Mouse (Mus musculus): ENCODE measurements around the gene Psmb6. TPM values are rescaled to one million over a fixed set of nuclear protein-coding genes. Genes with fewer than 3 reads are reported as not detected.
"Not testable (repeated sequence)": the region's sequence is repeated elsewhere in the genome, so short reads cannot be mapped to it uniquely, and the experiment has no call there.

Gene Psmb6
- total RNA-seq, 2 experiments from 2014 or later = 184 to 189 TPM

DNA sequence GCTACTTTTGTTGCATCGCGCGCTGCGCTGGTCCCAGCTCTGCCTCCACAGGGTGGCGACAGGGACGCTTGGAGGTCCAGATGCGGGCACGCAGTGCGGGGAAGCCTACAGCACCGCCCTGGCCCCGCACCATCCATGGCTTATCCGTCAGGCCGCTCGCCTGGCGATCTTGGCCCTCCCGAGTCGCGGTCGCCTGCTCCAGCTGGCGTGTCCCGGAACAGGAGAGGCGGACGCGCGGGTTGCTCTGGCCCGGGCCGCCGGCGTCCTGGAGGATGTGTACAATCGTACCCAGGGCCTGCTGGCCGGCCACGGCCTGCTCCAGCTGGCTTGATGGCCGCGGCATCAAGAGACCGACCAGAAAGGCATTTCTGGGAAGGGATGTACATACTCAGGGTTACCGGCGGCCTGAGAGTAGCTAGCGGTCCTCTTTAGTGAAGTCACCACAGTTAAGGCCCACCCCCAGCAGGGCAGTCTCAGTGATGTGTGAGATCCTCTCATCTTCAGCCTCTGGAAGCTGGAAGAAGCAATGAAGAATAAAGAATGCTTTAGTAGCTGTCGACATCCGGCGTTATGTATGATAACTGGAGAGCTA is 4.9 kb upstream of the Psmb6 start:
- DNase-seq (ENCODE audit: low spot score in 2 of 2) = no peak

DNA sequence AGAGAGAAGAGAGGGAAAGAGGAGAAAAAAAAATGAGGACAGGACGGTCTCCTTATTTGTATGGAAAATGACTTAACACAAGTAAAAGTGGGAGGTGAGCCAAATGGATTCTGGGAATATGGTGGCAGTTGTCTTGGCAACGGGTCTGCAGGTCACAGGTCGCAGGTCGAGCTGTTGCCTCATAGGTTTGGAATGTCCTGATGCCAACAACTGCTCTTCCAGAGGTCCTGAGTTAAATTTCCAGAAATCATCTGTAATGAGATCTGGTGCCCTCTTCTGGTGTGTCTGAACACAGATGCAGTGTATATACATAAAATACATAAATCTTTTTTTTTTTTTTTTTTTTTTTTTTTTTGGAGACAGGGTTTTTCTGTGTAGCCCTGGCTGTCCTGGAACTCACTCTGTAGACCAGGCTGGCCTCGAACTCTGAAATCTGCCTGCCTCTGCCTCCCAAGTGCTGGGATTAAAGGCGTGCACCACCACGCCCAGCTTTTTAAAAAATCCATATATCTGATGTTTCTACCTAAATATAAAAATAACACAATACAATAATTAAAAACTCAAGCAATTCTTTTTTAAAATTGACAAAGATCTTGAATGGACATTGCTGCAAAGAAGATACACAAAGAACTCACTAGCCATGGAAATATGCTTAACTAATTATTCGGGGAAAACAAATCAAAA is 1.7 kb upstream of the Psmb6 start:
- DNase-seq (ENCODE audit: low spot score in 2 of 2) = not testable (repeated sequence)

DNA sequence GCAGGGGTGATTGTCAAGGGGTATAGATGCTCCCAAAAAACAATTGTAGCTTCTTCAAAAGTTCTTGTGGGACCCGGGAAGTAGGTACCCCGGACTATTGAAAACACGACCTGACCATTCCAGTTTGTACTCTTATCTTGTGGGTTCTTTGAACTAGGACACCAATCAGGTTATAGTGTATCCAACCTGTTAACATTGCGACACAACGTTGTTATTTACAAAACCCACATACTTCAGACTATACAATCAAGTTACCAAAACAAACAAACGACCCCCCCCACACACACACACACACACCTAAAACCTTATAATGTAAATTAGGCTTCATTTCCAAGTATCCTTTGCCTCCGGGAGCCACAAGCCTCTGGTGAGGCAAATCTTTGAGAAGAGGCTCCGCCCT is 385 bp upstream of the Psmb6 start:
- DNase-seq (ENCODE audit: low spot score in 2 of 2) = no peak

DNA sequence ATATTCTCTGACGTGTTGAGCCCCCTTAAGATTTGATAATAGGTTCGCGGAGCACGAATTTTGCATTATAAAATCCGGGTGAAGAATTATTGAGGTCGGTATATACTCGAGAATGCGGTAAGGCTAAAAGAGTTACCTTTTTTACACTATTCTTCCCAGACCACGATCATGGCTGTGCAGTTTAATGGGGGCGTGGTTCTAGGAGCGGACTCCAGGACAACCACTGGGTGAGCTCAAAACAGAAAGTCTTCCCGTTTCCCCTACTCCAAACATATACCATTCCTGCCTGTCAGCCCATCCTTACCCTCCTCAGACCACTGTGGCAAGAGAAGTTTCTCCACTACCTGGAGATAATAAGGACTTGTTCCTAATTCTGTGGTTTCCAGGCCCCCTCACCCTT is 559 bp downstream of the Psmb6 start:
- DNase-seq (ENCODE audit: low spot score in 2 of 2) = no peak

DNA sequence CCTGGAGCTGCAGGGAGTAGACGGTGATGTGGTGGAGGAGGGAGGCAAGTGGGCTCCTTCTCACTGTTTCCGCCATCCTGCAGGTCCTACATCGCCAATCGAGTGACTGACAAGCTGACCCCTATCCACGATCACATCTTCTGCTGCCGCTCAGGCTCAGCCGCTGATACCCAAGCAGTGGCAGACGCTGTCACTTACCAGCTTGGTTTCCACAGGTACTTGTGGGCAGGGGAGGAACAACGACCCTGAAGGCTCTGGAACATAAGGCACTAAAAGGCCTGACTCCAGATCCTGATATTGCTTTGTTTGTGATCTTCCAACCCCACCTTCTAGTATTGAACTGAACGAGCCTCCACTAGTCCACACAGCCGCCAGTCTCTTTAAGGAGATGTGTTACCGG is 1.0 kb downstream of the Psmb6 start:
- DNase-seq (ENCODE audit: low spot score in 2 of 2) = no peak

DNA sequence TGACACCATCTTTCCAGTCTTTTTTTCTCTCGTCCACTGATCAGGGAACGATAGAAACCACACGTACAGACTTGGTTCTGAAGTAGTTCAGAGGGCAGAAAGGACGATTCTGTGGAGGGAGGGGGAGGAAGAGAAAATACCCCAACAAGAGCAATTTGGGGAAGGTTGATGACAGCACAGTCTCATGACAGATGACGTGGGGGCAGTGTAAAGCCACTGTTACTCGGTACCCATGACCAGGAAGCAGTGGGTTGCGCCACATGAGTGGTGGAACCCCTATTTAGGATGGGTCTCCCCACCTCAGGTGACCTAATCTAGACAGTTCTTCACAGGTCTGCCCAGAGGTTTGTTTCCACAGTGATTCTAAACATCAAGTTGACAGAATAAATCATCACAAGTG is 3.4 kb downstream of the Psmb6 start:
- DNase-seq (ENCODE audit: low spot score in 2 of 2) = no peak

DNA sequence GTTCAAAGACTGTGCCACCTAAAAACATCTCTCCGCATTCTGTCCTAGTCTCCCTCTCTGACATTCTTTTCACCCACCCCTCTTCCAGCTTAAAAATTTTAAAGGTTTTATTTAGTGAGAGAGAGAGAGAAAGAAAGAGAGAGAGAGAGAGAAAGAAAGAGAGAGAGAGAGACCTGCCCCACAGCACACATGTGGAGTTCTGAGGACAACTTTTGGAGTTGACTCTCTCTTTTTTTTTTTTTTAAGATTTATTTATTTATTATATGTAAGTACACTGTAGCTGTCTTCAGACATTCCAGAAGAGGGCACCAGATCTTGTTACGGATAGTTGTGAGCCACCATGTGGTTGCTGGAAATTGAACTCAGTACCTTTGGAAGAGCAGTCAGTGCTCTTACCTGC is 5.9 kb downstream of the Psmb6 start:
- not testable (repeated sequence) for DNase-seq (ENCODE audit: low spot score in 2 of 2)

DNA sequence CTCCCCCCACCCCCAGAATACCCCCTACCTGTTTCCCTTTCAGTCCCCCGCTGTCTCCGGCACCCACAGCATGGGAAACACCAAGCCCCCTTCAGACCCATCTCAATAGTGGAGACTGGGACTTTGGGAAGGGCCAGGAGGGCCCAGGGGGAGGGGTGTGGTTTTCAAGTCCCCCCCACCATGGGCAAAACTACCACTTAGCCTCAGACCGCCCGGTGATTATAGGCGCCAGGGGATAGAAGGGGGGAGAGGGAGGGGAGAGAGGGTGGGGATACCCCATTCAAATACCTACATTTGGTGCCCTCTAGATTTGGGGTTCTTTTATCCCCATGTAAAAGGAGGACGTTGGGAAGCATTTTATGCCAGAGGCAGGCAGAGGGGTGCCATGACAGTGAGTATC is 7.7 kb downstream of the Psmb6 start, which contains the start of gene Gm40193:
TSS of gene Gm40193 (minus strand) at position 101 of the 400 bp plus-strand sequence.
- DNase-seq (ENCODE audit: low spot score in 2 of 2) = no peak

DNA sequence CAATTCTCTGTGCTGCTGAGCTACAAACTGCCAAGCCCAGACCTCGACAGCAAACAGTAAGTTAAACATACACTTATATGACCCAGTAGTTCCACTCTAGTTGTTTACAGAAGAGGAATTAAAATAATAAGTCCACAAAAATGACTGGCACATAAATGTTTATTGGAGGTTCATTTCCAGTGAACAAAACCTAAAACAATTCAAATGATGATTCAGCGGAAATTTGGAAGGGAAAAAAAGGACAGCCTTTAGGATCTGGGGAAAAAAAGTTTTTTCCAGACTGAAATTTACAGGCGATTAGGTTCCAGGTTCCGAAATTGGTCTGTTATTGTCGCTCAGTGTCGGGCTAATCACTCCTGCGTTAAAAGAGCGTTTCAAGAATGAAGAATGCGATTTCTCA is 14.3 kb downstream of the Psmb6 start:
- DNase-seq (ENCODE audit: low spot score in 2 of 2) = no peak

DNA sequence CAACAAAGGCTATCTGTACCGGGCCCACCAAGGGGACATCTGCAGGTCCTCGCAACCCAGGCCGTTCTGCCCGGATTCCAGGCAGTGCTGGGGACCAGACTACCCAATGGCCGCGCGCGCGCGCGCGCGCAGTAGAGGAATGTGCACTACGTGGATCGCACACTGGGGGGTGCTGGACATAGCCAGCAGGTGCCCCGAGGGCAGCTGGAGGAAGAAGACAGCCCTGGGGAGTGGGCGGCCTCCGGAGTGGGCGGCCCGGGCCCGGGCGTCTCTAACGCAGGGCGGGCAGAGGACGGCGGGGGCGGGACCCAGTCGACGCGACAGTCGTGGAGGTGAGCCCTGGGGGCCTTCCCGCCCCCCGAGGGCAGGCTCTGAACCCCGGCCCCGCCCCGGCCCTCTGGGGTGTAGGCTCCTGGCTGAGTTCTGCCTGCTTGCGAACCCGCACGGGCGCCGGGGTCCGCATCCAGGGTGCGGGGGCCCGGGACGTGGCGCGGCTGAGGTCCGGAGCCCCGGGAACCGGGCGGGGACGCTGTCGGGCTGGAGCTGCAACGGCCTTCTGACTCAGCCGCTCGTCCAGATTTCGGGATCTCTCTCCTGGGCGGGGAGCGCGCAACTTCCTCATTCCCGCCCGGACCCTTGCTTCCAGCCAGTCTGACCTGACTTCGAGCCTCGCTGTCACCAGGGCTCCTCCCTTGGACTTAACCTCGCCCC is 14.9 kb downstream of the Psmb6 start, which contains the start of gene Pld2:
TSS of gene Pld2 (plus strand) at position 188 of the 711 bp plus-strand sequence.
- DNase-seq (ENCODE audit: low spot score in 2 of 2) = peak; percentile 71 to 79

DNA sequence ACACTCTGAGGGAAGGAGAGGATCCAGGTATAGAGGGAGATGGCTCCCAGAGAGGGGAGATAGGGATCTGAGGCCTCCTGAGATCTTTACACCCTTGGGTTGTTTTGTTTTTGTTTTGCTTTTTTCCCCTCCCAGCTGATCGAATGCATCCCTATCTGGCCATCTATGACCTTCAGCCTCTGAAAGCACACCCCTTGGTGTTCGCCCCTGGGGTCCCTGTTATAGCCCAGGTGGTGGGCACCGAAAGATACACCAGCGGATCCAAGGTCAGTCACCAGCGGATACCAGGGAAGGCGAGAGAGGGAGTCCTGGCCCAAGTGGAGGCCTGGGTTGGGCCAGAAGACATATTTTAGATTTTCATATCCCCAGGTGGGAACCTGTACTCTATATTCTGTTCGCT is 15.8 kb downstream of the Psmb6 start:
- no peak for DNase-seq (ENCODE audit: low spot score in 2 of 2)

DNA sequence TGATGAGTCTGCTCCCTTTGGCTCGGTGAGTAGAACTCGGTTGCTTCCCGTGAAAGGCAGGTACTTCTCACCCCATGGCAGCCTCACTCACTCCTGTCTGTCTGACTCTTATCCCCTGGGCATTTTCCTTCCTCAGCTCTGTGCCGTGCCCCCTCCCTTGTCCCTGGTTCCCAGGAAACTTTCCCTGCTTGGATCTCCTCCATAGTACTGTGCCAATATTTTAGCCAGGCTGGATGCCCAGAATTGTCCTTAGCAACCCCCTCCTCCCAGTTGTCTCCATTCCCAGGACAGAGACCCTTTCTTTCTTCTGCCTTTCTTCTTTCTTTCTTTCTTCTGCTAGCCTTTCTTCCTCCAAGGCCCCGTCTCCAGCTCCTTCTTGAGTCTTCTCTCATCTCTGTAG is 16.2 kb downstream of the Psmb6 start:
- no peak for DNase-seq (ENCODE audit: low spot score in 2 of 2)

DNA sequence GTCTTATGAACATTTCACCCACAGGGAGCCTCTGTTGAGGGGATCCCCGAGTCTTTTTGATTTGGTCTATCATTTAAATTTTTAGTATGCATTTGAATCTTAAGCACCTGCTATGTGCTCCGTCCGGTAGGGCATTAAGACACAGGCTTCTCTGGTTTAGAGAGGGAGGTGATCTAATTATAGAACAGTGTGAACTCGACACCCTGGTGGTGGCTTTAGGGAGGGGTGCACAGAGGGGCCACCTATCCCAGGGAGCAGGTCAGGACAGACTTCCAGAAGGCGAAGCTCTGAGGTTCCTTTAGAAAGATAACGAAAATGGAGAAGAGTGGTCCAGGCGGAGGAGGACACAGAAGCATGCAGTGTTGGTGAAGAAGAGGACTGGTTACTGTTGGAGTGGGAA is 19.3 kb downstream of the Psmb6 start:
- DNase-seq (ENCODE audit: low spot score in 2 of 2) = no peak

DNA sequence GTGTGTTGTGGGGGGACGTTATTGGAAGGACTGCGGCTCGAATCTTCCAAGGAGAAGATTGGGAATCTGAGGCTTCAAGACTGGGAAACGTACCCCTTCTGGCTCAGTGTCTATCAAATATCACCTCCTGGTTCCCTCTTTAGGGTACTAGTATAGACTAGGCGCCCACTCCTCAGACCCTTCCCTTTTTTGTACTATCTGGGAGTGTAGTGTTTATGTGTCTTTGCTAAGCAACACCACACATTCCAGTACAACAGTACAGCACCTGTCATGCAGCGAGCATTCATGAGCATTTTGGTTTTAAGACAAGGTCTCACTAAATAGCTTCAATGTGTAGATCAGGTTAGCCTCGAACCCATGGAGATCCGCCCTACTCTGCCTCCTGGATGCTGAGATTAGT is 26.4 kb downstream of the Psmb6 start:
- no peak for DNase-seq (ENCODE audit: low spot score in 2 of 2)

DNA sequence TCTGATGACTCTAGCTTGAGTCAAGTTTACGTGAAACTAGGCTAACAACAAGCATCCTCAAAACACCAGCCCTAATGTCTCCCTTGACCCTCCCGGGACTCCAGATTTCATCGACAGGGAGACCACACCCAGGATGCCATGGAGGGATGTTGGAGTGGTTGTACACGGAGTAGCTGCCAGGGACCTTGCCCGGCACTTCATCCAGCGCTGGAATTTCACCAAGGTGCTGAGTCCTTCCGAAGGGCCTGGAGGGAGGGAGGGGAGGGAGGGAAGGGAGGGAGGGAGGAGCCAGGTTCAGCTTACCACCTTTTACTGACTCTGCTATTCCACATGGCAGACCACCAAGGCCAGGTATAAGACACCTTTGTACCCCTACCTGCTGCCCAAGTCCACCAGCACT is 28.8 kb downstream of the Psmb6 start:
- no peak for DNase-seq (ENCODE audit: low spot score in 2 of 2)

DNA sequence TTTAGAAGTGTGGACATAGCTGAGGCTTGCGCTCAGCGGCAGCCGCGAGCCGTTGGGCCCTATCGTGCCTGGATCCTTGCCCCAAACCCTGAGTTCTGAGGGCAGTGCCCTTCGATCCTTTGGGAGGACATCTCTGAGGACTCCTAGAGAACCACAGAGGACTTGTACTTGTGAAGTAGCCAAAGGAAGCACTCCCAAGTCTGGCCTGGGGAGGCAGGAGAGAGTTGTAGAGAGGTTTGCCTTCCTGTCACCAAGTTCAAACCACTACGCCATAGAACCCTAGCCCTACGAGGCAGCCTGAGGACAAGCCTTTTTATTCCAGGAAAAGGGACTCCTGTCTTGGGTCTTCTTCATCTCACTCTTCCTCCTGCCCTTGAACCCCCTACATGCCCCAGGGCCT is 32.4 kb downstream of the Psmb6 start:
- no peak for DNase-seq (ENCODE audit: low spot score in 2 of 2)

DNA sequence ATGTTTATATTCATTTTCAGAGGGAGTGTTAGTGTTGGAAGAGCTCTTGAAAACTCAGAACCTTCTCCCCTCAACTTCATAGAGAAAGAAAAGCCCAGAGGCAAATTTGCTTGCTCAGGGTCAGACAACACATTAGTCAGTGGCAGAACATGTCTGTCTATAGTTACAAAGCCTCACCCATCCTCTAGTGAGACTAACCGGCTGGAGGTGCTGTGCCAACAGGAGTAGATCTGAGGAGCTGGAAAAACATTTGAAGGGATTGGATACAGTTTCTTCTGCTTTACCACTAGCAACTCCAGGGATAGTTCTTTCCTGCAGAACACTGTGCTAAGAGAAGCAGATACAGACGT is 36.7 kb downstream of the Psmb6 start:
- DNase-seq (ENCODE audit: low spot score in 2 of 2) = no peak

DNA sequence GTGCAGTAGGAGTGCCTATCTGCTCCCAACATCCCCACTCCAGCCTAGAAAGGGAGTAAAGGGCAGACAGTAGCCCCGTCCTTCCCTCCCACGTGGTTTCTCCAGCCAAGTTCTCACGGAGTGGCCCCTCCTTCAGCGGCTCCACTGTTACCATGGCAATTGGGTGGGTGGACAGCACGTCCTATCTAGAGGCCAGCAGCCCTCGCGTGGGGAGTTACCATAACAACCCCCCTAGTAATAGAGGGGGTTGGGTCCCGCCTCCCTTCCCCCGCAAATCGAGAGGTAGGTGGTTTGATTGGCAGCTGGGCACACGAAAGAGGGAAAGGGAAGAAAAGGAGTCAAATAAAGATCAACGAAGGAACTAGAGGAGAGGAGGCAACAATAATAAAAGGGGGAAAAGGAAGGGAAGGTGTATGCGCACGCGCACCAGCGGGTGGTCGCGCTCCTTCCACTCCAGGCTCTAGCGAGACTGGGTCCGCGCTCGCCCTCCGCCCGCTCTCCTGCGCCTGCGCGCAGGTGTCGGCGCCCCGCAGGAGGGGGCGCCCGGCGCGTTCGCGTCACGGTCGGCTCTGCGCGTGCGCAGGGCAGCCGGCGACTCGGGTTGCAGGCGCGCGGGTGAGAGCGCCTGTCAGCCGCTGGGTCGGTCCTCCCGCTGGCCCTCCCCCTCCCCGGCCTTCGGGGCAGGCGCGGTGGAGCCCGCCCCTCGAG is 37.3 kb downstream of the Psmb6 start, which contains the start of gene Mink1:
TSS of gene Mink1 (plus strand) at position 595 of the 708 bp plus-strand sequence.
- DNase-seq (ENCODE audit: low spot score in 2 of 2) = peak; percentile 82 to 90

DNA sequence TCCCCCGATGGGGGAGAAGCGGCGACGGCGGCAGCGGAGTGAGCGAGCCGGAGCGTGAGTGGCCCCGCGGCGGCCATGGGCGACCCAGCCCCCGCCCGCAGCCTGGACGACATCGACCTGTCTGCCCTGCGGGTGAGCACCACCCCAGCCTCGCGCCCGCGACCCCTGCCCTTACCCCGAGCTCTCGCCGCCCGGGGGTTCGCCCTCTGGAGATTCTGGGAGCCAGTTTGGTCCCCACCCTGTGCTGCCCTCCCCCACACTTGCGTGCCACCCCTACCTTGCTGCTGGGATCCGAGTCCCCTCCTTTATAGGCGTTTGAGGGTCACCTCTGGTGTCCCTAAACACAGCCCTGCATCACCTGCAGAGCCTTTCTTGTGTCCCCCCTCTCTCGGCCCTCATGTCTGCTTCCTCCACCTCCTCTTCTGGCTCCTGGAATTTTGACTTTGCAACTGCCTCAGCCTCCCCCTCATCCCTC is 37.9 kb downstream of the Psmb6 start:
- no peak for DNase-seq (ENCODE audit: low spot score in 2 of 2)

DNA sequence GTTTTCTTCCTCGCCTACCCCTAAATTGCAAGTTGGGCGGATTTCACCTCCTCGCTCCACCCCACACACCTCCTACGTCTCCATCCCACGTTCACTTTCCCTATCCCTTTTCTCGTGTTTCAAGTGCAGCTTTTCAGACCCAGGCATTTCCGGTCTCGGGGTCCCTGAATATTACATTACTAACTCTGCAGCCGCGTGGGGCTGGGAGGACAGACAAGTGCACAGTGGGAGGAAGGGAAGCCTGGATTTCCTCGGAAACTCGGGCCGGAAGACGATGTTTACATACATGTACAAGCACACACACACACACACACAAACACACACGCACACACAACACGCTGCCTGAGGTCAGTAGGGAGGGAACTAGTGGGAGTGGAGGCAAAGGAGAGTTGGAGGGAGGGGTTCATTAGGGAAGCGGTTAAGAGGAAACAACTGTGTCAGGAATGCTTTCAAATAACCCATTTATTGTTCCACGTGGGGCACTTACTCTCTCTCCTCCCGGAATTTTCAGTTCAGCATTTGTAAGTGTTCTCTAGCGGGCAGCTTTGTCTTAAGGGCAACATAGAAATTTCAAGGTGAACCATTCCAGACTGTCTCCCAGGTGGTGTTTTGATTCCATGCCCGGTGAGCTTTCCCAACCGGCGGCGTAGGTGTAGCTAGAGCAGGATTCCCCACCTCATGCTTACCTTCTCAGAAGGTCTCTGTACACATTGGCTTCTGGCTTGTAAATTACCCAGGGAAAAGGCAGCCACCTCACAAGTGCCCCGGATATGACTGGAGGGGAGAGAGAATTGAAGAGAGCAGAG is 38.5 kb downstream of the Psmb6 start:
- peak in 1 of 2 experiments; percentile 42 for DNase-seq (ENCODE audit: low spot score in 2 of 2)
